Mouse (Mus musculus) cerebellum, adult 11-12 months (tissue): Measurements from ENCODE around the gene Adgrg7.

Source experiments
- DNase-seq: peaks from one replicate; pipeline ENCODE4 v3.0.0; 2022

Gene Adgrg7

DNA sequence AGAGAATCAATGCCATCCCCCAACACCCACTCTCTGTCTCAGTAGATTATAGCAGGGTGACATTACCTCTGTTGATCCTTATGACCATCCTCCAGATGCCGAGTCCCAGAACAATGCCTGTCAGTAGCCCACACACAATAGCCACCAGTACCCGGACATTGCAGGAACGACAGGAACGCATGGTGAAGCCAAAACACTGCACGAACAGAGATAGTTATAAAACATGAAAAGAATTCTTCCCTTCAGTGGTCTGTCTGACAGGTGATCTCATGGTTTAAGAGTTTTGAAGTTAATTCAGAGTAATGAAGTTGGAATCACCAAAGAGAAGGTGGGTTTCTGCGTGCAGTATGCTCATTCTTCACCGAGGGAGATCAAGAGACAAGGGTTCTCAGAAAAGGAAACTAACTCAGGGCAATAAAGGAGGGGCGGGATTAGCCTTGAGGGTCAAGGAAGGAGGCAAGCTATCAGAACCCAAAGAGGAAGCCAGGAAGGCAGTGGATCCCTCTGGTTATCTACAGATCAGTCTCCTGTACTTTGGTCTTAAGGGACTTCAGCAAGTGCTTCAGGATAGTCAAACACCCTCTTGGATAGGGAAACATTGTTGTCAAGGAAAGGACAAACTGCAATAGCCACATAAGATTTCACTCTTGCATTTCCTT is at the start of gene Adgrg7:
Gene Adgrg7 (minus strand): TSS at position 375 of the 659 bp plus-strand sequence.
- DNase-seq, result no peak

DNA sequence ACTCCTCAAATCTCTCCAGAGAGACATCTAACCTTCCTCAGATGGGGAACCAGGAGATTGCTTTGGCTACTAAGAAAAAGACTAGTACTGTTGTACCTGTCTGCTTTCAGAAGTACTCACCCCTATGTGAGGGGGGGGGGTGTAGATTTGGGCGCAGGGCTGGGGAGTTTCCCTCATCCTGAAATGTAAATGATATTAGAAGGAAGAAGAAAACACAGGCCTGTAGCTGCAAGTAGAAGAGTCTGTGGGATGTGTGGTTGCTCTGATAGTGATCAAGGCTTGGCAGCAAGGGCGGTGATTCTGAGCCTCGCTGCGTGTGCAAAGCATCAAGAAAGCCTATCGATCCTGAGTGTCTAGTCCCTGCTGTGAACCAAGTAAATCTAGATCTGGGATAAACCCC is 47.3 kb upstream of the Adgrg7 start:
- no peak for DNase-seq

DNA sequence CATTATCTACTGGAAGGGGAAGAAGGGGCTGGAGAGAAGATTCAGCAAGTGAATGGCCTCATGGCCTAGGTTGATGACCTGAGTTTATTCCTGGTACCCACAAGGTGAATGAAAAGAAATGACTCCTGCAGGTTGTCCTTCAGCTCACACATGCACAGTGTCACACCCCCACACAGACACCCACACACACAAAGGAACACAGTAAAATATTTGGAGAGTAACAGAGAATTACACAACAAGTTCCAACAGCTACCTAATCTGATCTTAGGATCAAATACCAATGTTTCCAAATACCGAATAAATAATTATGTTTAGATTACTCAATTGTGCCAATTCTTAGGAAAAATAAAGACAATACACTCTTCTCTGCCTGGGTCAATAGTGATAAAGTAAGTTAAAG is 37.7 kb upstream of the Adgrg7 start:
- no peak for DNase-seq

DNA sequence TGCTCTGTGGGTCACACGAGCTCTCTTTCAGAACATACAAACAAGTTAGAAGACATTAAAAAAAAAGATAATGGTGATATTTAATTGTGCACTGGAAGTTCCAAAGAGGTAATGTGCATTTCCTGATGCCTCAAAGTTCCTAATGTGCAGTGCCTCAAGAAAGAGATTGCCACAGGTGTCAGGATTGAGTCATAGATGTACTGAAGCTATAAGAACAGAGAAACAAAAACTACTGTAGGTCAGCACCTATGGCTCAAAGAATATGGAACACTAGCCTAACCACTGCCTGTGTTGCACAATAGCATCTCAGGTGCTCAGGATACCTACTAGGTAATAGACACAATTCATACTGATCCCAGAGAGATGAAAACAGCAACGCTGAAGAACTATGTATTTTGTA is 36.3 kb upstream of the Adgrg7 start:
- no peak for DNase-seq

DNA sequence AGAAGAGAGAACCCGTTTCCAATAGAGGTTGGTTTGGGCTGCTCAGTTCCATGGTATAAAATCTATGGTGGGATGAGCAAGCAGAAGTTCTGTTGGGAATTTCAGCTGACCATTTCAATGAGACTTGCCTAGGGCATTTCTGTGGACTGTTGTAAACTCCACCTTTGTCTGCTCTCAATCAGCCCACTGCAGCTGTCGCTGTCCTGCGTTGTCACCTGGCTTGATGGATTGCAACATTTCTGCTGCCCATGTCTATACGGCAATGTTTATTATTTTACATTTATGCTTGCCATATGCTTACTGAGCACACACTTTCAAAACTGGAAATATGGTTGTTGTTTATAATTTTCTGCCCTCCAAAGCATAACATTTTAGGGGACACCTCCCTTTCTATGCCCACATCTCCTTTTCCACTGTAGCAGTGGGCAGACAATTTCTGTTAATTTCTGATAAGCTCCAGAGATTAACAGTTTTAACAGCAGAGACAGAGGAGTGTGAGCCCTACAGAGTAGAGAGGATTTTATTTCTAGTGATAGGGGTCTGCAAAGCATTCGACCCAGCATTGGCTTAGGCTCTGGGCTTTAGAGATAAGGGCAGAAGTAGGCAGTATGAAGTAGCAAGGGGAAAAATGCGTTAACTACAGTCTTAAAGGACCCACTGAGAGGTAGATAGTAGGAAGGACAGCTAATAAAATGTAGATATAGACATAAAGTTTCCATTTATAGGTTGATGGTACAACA is 5.9 kb upstream of the Adgrg7 start:
- DNase-seq, result no peak

DNA sequence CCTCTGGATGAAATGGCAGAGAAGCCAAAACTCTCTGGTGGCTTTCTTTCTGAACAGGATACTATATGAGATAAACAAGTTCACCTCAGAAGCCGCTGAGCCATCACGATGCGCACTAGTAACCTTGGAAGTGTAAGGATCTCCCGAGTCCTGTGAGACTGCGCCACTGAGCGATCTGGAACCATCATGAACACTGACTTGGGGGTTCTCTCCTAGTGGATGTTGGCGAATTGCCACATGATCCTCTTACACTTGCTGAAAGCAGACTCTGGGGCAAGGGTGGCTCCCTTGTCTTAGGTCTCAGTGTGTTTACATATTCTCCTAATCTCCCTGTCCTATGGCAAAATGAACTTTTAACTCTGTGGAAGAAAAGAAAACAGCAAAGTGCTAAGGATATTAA is 5.3 kb upstream of the Adgrg7 start:
- DNase-seq, result no peak

DNA sequence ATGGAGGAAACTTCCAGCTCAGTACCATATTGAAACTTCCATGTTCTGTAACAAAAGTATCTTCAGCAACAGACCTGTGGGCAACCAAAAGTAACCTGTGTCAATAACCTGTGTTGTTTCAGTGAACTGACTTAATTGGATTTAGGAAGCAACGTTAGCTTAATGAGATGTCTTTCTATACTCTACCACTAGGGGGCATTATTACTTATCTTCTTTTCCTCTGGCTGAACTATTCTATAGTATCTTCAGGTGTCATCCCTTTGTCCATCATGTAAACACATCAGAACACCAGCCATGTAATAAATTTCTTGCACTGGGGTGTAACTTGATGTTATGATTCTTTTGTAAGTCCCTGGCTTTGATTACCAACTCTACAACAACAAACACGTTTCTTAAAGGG is 4.8 kb upstream of the Adgrg7 start:
- DNase-seq, result no peak

DNA sequence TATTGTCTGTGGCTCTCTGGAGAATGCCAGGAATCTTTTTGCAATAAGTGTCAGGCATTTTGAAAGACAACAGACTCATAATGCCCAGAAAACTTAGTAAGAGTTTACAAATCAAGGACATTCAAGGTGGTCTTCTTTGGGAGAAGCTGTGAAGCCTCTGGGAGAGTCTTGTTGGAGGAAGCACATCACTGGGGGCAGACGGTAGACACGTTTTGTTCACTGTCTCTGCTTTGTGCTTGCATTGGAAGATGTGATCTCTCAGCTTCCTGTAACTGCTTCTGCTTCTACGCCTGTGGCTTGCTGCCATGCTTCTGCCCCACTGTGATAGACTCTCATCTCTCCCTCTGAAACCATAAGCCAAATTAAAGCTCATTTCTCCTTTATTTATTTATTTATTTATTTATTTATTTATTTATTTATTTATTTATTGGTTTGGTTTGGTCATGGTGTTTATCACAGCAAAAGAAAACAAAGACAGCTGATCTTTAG is 3.9 kb upstream of the Adgrg7 start:
- no peak for DNase-seq

DNA sequence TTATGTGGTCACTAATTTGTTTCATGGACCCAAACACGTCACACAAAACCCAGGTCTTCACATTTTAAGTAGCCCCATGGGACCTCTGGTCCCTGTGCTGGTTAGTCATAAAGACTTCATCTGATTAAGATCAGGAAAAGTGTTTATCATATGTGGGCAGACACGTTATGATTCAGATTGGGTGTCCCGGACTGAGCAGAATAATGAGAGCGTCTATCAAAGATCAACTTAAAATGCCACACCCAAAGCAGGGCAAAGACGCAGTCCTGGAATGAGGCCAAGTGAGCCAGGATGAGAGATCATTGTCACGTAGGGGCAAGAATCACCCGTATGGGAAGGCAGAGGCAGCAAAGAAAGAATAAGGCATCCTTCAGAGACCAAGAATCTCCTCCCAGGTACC is 3.2 kb upstream of the Adgrg7 start:
- no peak for DNase-seq

DNA sequence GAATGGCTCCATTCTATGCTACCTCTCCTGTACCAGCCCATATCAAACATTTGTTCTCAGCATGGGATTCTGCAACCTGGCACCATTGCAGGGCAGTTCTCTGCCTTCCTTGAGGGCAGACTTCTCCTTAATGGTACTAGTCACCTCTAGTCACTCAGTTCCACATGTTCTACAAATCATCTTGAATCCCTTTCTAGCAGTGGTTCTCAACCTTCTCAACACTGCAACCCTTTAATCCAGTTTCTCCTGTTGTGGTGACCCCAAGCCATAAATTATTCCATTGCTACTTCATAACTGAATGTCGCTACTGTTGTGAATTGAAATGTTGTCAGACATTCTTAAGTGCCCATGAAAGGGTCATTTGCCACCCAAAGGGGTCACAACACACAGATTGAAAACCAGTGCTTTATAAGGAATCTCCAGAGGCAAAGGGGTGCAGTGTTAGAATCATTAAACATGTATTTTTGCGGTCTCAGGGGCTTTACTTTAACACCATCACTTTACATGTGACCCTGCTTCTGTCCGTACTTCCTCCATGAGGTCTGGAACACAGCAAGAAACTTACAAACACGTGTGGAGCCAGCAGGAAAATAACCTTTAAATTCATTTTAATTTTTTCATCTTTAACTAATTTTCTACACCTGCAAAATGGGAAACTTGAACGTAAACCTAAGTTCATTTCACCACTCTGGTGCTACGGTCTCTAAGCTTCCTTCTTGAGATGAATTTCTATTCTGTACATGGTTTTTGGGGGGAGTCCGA is 1.1 kb downstream of the Adgrg7 start:
- no peak for DNase-seq

DNA sequence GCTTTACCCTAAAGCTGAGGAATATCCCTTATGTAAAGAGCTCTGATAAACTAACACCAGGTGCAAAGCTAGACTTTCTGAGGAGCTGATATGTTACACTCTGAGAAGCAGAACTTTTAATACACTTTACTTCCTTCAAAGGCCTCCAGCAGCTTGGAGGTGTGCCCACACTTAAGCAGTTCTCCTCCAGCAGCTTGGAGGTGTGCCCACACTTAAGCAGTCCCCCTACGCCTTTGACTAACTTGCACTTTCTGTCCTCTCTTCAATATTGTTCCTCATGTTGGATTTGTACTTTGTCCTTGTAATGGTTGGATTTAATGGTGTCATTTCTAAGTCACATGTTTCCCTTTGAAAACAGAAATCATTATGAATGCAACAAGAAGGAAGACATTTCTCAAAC is 1.9 kb downstream of the Adgrg7 start:
- no peak for DNase-seq

DNA sequence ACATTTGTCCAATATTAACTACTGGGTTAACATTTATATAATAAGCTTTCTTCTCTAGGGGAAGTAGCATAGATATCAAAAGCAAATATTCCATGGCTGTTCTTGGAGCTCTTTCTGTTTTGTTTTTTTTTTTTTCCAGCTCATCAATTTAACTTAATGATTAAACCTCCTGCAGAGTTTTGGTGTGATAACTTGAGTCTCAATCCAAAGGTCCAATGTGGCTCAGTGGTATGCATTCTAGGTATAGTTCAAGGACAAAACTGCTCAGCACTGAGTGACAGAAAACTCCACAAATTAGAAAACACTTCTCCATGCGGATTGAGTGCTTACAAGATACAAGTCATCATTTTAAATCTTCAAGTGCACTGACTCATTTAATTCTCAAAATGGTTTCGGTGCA is 9.7 kb downstream of the Adgrg7 start:
- no peak for DNase-seq

DNA sequence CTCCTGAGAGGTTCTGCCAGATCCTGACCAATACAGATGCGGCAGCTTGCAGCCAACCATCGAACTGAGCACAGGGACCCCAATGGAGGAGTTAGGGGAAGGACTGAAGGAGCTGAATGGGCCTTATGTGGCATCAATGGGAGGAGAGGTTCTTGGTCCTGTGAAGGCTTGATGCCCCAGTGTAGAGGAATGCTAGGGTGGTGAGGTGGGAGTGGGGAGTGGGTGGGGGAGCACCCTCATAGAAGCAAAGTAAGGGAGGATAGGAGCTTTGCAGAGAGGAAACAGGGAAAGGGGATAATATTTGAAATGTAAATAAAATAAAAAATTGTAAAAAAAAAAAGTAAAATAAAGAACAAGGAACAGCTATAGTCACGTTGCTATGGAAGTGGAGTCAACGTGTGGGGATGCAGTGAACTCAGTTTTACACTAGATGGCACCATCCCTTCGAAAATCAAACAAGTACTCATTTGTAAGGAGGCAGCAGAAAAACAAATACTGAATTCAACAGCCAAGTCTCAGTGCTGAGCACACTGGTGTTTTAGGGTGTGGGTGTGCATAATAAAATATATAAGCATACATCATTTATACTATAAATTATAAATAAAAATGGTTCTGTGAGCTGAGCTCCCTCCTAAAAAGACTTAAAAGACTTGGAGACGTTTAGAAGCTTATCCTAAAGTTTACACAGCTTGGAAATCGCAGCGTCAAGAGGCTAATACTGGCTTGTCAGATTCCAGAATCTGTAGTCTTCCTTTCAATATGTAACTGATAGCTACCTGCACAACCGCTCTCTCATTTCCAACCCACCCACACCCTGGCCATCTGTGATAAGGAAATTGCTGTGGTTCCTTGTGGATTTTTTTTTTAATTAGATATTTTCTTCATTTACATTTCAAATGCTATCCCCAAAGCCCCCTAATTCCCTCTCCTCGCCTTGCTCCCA is 24.2 kb downstream of the Adgrg7 start:
- DNase-seq, result no peak

DNA sequence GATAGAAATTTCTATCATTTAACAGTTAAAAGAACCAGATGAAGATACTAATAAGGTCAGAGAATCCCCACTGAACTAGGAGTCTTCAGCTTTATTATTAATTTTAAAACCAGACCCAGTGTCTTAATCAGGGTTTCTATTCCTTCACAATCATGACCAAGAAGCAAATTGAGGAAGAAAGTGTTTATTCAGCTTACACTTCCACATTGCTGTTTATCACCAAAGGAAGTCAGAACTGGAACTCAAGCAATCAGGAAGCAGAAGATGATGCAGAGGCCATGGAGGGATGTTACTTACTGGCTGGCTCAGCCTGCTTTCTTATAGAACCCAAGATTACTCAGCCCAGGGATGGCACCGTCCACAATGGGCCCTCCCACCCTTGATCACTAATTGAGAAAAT is 66.6 kb downstream of the Adgrg7 start:
- DNase-seq, result no peak

DNA sequence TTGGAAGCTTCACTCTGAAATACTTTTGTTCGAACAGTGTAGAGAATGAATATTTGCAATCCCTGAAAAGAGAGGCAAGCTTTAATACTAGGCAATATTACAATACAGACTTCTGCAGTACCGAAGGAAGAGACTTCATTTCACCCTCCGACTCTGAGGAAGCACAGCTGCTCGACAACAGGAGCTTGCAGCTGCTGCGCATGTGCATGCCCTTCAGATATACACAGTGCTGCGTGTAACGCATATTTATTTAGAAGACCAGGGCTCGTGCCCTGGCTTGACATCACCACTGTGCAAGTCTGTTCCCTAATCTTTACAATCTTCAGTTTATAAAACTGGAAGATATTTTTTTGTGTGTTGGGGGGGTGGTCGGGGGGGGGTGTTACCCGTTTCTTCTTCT is 70.7 kb downstream of the Adgrg7 start:
- no peak for DNase-seq

DNA sequence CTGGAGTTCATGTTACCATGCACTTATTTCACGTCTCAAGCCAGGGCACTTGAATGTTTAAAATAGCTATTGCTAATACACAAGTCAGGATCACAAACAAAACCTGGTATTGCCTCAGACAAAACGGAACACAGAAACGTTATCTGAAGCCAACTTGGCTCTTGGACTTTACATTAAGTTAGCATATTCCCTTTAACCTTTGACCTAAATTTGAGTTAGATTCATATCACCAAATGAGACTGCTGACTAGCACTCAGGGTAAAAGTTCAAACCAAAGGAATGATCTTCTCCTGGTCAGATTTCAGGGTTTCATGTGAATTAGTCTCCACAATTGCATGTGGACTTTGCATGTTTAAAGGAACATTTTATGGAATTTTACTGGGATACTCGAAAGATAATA is 73.3 kb downstream of the Adgrg7 start:
- DNase-seq, result no peak

DNA sequence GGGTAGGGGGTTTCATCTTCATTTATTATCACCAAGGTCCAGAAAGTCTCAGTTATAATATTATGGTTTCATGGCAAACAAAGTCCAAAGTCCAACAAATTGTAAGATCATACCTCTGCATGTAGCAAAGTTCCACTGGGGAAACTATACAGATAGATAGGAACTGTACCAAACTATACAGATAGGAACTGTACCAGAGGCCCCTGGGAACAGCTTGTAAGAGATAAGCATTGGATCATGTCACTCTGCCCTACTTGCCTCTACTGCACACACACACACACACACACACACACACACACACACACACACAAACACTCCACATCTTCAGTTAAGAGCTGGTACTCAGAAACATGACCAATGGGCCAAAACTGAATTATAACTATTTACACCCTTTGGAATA is 76.6 kb downstream of the Adgrg7 start:
- no peak for DNase-seq

DNA sequence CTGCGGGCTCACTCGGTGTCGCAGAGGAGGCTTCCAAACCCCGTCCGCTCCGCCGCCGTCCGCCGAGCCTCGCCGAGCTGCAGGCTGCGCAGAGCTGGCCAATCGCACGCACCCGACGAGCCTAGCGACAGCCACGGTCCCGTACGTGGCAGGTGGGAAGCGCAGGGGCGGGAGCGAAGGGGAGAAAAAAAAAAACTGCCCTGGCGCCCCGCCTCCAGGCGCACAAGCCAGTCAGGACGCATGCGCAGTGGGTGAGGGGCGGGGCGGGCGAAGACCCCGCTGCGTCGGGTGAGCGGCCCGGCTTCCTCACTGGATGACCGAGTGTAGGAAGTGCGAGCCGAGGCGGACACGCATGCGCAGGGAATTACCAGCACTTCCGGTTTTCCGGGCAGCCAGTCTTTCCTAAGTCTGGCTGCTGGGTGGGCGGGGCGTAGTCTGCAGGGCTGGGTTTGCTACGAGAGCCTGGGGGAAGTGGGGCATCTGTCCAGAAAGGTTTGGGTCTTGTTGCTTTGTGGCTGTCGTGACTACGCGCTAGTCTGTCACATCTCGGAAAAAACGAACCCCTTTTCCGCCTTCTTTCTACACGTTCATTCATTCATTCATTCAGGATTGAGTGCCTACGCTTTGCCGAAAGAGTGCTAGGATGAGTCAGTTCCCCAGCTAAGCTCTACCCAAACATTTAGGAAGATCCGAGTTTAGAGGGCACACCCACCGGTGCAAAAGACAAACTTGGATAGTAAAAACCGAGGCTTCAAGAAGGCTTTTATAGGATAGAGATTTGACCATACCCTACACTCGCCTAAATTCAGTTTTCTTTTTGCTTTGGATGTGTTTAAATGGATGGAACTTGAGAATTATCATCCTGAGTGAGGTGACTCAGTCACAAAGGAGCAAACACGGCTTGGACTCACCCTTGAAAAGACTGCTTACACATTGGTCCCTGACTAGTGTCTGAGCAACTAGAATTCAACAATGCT is 78.1 kb downstream of the Adgrg7 start, which contains the start of gene Tfg:
Gene Tfg (minus strand): TSS at position 227 of the 977 bp plus-strand sequence.
- peak; percentile 100 for DNase-seq

DNA sequence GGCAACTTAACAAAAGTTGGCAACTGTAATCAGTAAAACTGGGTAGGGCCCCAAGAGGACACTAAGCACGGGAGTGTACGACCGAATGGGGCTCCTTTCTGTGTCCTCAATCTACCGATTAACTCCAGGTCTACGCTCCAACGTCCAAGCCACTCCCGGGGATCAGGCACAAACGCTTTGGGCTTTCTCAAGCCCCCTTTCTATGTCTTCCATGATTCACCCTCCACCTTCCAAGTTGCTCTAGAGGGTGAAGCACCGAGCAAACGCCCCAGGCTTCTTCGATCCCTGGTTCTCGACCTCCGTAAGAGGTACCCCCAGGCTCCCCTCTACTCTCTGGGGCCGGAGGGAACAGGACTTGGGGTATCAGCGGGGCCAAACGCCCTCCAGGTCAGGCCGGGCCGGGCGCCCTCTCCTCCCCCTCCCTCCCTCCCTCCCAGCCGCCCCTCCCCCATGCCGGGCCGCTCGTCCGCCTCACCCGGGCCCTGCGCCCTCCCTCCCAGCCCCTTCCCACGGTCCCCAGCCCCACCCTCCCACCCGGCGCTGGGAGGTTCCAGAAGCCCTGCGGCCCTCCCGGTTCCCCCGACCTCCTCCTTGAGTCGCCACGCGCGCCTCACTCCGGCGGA is 79.0 kb downstream of the Adgrg7 start:
- peak; percentile 50 for DNase-seq

DNA sequence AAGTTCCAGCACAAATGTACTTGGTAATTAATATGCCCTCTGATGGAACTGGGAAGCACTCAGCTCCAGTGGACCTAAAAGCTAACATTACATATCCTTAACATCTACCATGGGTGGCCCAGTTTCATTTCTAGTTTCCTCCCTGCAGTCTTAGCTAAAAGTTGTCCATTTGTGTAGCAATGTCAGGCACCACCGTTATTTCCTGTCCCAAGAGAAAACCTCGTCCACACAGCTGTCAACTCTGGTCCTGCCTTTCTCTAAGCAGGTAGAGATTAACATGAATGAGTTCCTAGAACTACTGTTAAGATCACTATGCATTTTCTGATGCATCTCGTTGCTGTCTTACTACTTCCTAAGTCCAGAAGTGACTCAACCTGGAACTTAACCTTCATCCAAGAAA is 80.0 kb downstream of the Adgrg7 start:
- no peak for DNase-seq

DNA sequence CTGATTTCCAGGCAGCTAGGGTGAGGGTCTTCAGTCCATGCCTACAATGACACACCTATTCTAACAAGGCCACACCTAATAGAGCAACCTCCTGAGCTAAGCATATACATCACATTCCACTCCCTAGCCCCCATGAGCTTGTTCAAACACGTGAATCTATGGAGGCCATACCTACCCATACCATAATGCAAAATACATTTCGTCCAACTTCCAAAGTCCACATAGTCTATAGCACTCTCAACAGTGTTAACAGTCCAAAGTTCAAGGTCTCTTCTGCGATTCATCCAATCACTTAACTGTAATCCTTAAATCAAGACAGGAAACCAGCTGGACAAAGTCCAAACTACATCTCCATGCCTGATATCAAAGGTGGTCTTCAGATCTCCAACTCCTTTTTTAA is 85.6 kb downstream of the Adgrg7 start:
- no peak for DNase-seq
